Mouse (Mus musculus) T-helper 2 cell (primary cell): ENCODE measurements around the gene Samd10.

Source experiments
- in situ Hi-C: fragments of 300-600 bp; cut with MboI, MseI; formaldehyde crosslinking; loops from one replicate; pipeline ENCODE4 v1.15.1; 2025; ENCODE audit warnings: high pct_unique_total_duplicates

Gene Samd10

DNA sequence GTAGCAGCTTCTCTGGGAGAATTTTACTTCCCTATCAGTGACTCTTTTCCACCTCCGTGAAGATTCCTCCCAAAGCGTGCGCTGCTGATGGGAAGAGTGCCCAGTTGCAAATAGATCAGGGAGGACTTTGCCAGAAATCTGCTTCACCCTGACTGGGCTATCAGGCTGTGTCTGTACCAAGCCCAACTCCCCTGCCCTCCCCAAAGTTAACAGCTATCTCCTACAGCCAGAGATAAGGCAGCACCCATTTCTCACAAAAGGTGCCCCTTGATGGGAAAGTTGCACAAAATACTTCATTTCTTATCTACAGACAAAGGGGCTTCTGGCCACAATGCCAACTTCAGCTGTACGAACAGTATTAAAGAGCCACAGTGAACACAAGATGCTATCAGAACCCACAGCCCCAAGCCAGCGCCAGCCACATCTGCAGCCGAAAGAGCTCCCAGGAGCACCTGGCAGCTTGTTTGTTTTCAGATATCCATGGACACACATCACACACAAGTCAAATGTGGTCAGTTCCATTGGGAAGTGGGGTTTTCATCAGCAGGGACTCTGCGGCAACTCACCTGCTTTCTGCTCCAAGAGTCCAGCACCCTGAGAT is 20.9 kb downstream of the Samd10 start:
- in situ Hi-C loops: loop anchor here (10.0 kb wide), 1 partner anchor 163 kb away; no protein-coding TSS in a partner anchor

- in situ Hi-C loops: loop anchor here (10.0 kb wide), 1 partner anchor 162 kb away; no protein-coding TSS in a partner anchor
Observed at GRCm38 (mm10) chr2:181577126-181577525, 21.9 kb downstream of the Samd10 start.

- in situ Hi-C loops: loop anchor here (10.0 kb wide), 1 partner anchor 162 kb away; no protein-coding TSS in a partner anchor
Observed at GRCm38 (mm10) chr2:181576613-181577012, 22.4 kb downstream of the Samd10 start.

DNA sequence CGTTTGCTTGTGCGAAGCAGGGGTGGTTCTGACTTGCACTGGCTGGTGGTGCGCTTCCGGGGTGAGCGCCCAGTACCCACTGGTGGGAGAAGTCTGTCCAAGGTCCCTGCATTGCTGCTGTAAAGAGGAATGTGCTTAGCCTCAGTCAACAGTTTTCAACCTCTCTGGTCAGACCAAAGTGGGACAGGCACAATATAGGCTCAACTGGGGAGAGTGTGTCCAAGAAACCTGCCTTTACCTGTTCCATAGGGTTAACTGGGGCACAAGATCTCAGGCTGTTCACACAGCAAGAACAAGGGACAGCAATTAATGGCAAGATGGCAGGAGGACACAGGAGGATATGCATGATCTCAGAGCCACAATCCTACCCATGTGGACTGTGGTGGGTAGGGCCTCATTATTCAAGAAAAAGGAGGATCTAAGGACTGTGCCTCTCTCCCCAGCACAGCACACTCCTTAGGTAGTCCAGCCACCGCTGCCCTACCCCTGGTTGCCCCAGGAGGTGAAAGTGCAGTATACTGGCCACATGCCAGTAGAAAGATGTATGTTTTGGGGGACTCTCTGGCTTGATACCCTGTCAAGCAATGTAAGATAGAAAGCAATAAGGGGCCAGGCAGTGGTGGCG is 24.0 kb downstream of the Samd10 start:
- in situ Hi-C loops: loop anchor here (10.0 kb wide), 1 partner anchor 160 kb away; no protein-coding TSS in a partner anchor

GRCm38 (mm10) chr2:181573961-181574360 is 25.1 kb downstream of the Samd10 start:
- in situ Hi-C loops: loop anchor here (10.0 kb wide), 1 partner anchor 159 kb away; no protein-coding TSS in a partner anchor

GRCm38 (mm10) chr2:181572921-181573920 is 25.8 kb downstream of the Samd10 start:
- in situ Hi-C loops: loop anchor here (10.0 kb wide), 1 partner anchor 158 kb away; no protein-coding TSS in a partner anchor

- in situ Hi-C loops: loop anchor here (10.0 kb wide), 1 partner anchor 157 kb away; no protein-coding TSS in a partner anchor
Observed at GRCm38 (mm10) chr2:181571941-181572670, 26.9 kb downstream of the Samd10 start.

GRCm38 (mm10) chr2:181570921-181571595 is 28.0 kb downstream of the Samd10 start:
- in situ Hi-C loops: loop anchor here (10.0 kb wide), 1 partner anchor 156 kb away; no protein-coding TSS in a partner anchor

DNA sequence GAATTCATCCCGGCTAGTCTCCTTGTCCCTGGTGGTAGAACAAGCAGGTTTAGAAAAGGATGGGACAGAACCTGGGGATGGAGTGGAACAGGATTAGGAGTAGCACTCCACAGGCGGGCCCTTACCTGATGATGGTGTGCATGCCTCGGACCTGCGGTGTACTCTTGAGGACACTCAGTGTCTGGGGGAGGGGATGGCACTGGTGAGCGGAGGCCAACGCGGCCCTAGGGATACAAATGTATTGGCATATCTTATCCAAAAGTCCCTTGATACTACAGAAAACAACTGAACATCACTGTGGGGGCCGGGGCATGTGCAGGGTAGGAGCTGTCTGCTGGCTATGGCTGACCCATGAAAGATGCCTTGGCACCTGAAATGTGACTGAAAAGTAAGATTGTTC is 28.6 kb downstream of the Samd10 start:
- in situ Hi-C loops: loop anchor here (10.0 kb wide), 1 partner anchor 156 kb away; no protein-coding TSS in a partner anchor

GRCm38 (mm10) chr2:181569856-181570255 is 29.2 kb downstream of the Samd10 start:
- in situ Hi-C loops: loop anchor here (10.0 kb wide), 1 partner anchor 155 kb away; no protein-coding TSS in a partner anchor

GRCm38 (mm10) chr2:181568272-181569008 is 30.6 kb downstream of the Samd10 start:
- in situ Hi-C loops: no loop called here

GRCm38 (mm10) chr2:181567338-181567737 is 31.7 kb downstream of the Samd10 start:
- in situ Hi-C loops: no loop called here

GRCm38 (mm10) chr2:181553772-181554171 is 45.2 kb downstream of the Samd10 start:
- in situ Hi-C loops: no loop called here

- in situ Hi-C loops: no loop called here
Observed at GRCm38 (mm10) chr2:181550233-181550632, 48.8 kb downstream of the Samd10 start.

DNA sequence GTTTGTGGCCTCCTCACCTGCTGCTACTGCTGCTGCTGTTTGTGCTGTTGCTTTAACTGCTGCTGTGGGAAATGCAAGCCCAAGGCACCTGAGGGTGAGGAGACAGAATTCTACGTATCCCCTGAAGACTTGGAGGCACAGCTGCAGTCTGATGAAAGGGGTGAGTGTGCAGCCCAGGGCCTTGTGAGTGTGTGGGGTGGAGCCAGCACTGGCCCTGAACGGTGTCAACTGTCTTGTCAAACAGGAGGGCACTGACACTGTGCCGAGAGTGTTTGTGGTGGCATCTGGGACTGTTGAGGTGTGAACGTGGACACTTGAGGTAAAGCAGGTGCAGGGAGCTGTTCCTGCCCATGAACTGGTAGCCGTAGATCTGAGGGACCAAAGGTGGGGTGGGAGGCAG is 50.3 kb downstream of the Samd10 start:
- in situ Hi-C loops: no loop called here

DNA sequence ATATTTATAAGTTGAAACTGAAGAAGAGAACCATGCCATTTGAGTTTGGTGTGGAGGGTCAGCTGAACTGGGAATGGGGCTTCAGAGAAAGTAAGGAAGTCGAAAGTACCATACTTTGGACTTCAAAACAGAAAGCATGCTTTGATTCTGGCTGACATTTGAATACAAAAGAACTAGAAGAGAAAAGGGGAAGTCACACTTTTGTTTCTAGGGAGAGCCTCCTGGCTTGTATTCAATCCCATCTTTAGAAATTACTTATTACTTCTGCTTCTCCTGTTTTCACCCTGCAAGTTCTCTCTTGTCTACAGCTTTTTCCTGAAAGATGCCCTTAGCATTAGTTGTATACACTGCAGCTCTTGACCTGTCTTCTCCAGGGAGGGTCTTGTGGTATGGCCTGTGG is 50.8 kb downstream of the Samd10 start:
- in situ Hi-C loops: no loop called here

DNA sequence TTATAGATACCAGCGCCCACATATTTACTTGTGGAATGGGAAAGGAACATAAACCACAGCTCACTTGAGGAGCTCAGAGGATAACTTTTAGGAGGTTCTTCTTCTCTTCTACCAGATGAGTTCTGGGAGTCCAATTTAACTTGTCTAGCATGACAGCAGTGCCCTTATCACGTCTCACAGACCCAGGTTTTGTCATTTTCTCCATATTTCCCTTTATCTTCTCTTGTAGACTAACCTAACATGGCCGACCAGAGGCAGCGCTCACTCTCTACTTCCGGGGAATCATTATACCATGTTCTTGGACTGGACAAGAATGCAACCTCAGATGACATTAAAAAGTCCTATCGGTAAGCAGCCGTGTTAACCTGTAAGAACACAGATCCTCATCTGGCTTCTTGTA is 52.9 kb downstream of the Samd10 start:
- in situ Hi-C loops: no loop called here
